Mouse (Mus musculus) midbrain, embryonic 15.5 days (tissue): Measurements from ENCODE around the gene Igsf21. TPM values are rescaled to one million over a fixed set of nuclear protein-coding genes. Genes with fewer than 3 reads are reported as not detected.

ENCODE experiments used
- ATAC-seq: fragments of 200-750 bp; cut with Nextera tagmentation; replicated peaks from 2 replicates; pipeline ENCODE4 v1.8.0; 2017; ENCODE audit warnings: moderate TSS enrichment
- H3K27ac ChIP-seq: fragments of 300-500 bp; sonication (generic); 2 replicates; pipeline ENCODE4 v1.5.1; 2015; ENCODE audit warnings: mild to moderate bottlenecking, inconsistent platforms
- H3K27me3 ChIP-seq: fragments of 300-500 bp; sonication (generic); replicated peaks from 2 replicates; pipeline ENCODE4 v1.6.1; 2015; ENCODE audit warnings: inconsistent platforms
- H3K36me3 ChIP-seq: fragments of 300-500 bp; sonication (generic); replicated peaks from 2 replicates; pipeline ENCODE4 v1.6.1; 2015; ENCODE audit warnings: inconsistent platforms
- H3K4me1 ChIP-seq: fragments of 300-500 bp; sonication (generic); 2 replicates; pipeline ENCODE4 v1.6.1; 2015; ENCODE audit warnings: inconsistent platforms
- H3K4me2 ChIP-seq: fragments of 300-500 bp; sonication (generic); 2 replicates; pipeline ENCODE4 v1.6.1; 2015; ENCODE audit warnings: inconsistent platforms, mild to moderate bottlenecking, moderate library complexity
- H3K4me3 ChIP-seq: fragments of 300-500 bp; sonication (generic); 2 replicates; pipeline ENCODE4 v1.5.1; 2015; ENCODE audit warnings: mild to moderate bottlenecking, inconsistent platforms
- H3K9ac ChIP-seq: fragments of 300-500 bp; sonication (generic); 2 replicates; pipeline ENCODE4 v1.6.1; 2015; ENCODE audit warnings: mild to moderate bottlenecking, inconsistent platforms
- H3K9me3 ChIP-seq: fragments of 300-500 bp; sonication (generic); 2 replicates; pipeline ENCODE4 v1.6.1; 2016; ENCODE audit warnings: inconsistent platforms
- WGBS: fragments of 180-500 bp; shearing (Covaris S2); methylation state at CpG from one replicate; pipeline ENCODE4 v1.1.7; 2015; ENCODE audit warnings: mixed read lengths; 5-methylcytosine and 5-hydroxymethylcytosine counted together
- polyA plus RNA-seq: library from polyadenylated mRNA; unstranded; fragments of >200 nt; fragmentation: Nextera tagmentation; extraction: Ambion mirVana; gene quantifications from 2 replicates; pipeline ENCODE4 v1.2.1, GENCODE M21; 2015

The Igsf21 gene
- polyA plus RNA-seq, 1 experiment from 2014 or later: 96.3 TPM

GRCm38 (mm10) chr4:140043953-140044352 is 202.6 kb downstream of the Igsf21 start:
- H3K27ac ChIP-seq: peak overlapping the region; percentile 24; the same call in 1 of the 2 replicates
- H3K36me3 ChIP-seq: no peaks in the 10 kb centered on the region
- no peaks in the 10 kb centered on the region for H3K9me3 ChIP-seq
- no peak overlapping the region for H3K9ac ChIP-seq
- H3K4me1 ChIP-seq: peaks cover 16% of the 10 kb centered on the region
- WGBS: 43% methylated on average over 12 of the region's 12 CpGs
- no peak overlapping the region for H3K4me3 ChIP-seq
- ATAC-seq: no peak
- H3K27me3 ChIP-seq: peaks cover 8% of the 10 kb centered on the region; the same call in 1 of the 2 replicates
- H3K4me2 ChIP-seq: no peak overlapping the region

DNA sequence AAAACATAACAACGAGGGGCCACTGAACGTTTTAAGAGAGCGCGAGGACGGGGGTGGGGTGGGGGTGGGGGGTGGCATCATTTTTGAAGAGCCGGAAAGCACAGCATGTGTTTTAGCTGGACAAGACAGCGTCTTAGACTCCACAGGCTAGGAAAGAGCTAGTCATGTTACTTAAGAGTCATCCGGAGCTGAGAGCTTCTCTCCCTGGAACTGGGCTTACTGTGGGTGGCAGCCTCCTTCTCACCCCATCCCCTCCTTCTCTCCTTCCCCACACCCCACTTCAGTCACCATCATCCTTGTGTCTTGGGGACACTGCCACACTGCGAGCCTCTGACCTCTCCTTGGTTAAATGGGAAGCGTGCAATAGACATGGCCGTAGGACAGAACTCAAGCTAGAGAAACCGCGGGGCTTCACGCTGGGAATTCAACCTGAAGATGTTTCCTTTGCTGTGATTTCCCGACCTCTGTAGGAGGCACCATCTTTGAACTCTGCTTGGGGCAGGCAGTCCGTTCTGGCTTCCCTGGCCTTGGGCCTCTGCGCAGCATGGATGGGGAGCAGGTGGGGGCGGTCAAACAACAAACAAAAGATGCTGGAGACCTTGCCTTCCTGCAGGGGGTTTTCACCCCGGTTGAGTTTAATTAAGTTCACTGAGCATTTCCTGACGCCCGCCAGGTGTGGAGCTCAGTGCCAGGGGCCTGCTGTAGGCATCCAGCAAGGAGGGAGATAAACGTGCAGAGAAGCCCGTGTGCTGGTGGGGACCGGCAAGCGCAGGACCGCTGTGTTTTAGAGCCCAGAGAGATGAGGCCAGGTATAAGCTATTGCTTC is 207.8 kb downstream of the Igsf21 start:
- H3K4me1 ChIP-seq: peaks cover 30% of the 10 kb centered on the region
- WGBS: 5% methylated on average over 26 of the region's 26 CpGs
- H3K9ac ChIP-seq: no peak overlapping the region
- no peak overlapping the region for H3K4me3 ChIP-seq
- 0 out of 2 replicates have a peak overlapping the region, but pooled peaks have one; percentile 32 for H3K27ac ChIP-seq
- peaks cover 12% of the 10 kb centered on the region for H3K27me3 ChIP-seq
- no peaks in the 10 kb centered on the region for H3K9me3 ChIP-seq
- H3K36me3 ChIP-seq: no peaks in the 10 kb centered on the region
- ATAC-seq: 0 out of 2 replicates have a peak, but pooled peaks have one; percentile 37
- no peak overlapping the region; the same call in 1 of the 2 replicates for H3K4me2 ChIP-seq

DNA sequence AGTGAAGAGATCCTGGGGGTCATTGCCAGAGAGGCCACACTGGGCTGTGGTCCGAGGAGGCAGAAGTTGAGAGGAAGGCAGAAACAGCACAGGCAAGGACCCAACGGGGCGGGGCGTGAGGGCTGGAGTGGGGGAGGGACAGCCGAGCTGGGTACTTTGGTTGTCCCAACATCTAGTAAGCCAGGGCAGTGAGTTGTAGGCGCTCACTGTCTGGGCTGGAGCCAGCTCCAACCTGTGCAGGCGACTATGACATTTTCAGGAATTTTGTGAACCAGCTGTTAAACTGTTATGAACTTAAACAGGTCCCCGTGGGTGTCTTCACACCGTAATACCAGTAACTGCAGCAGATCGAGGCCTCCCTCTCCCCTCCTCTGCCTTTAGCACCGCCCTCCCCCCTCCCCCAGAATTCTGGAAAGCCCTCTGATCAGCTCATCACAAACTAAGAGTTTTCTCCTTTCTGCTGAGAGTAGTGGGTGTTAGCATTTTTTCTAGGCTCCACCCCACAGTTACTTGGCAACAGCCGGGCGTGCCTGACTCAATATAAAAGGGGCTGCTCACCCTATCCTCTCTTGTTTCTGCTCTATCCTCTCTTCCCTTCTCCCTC is 208.7 kb downstream of the Igsf21 start:
- 10% methylated on average over 13 of the region's 13 CpGs for WGBS
- ATAC-seq: no peak; the same call in 1 of the 2 replicates
- Histone ChIP-seq H3K4me3 (no peak overlapping the region), H3K9me3 (no peaks in the 10 kb centered on the region), H3K27ac (no peak overlapping the region), H3K9ac (no peak overlapping the region), H3K36me3 (no peaks in the 10 kb centered on the region), H3K27me3 (peaks cover 12% of the 10 kb centered on the region), H3K4me1 (peaks cover 28% of the 10 kb centered on the region), H3K4me2 (no peak overlapping the region; the same call in 1 of the 2 replicates)

GRCm38 (mm10) chr4:140035232-140035631 is 211.4 kb downstream of the Igsf21 start:
- Histone ChIP-seq H3K4me3 (no peak overlapping the region), H3K9ac (no peak overlapping the region), H3K4me1 (peaks cover 34% of the 10 kb centered on the region), H3K9me3 (no peaks in the 10 kb centered on the region), H3K36me3 (no peaks in the 10 kb centered on the region), H3K27ac (no peak overlapping the region), H3K4me2 (no peak overlapping the region), H3K27me3 (peaks cover 12% of the 10 kb centered on the region)
- ATAC-seq: no peak
- WGBS: 68% methylated on average over 13 of the region's 15 CpGs

GRCm38 (mm10) chr4:140033394-140033793 is 213.2 kb downstream of the Igsf21 start:
- Histone ChIP-seq H3K4me1 (peaks cover 28% of the 10 kb centered on the region), H3K4me2 (no peak overlapping the region), H3K27me3 (peaks cover 5% of the 10 kb centered on the region; the same call in 1 of the 2 replicates), H3K9ac (no peak overlapping the region), H3K27ac (no peak overlapping the region), H3K36me3 (no peaks in the 10 kb centered on the region), H3K4me3 (no peak overlapping the region), H3K9me3 (no peaks in the 10 kb centered on the region)
- ATAC-seq: no peak
- 39% methylated on average over 7 of the region's 7 CpGs for WGBS

DNA sequence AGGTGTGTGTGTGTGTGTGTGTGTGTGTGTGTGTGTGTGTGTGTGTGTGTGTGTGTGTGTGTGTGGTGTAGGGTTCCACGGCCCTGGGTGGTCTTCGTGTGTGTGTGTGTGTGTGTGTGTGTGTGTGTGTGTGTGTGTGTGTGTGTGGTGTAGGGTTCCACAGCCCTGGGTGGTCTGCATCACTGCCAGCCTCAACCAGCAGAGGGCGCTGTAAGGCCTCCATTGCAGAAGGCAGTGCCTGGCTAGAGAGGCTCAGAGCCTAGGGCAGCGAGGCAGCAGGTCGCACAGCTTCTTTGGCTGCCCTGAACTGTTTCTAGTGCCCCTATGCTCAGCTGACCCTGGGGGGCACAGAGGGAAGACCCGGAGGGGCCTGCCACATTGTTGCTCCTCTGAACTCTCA is 216.2 kb downstream of the Igsf21 start:
- no peaks in the 10 kb centered on the region for H3K9me3 ChIP-seq
- H3K9ac ChIP-seq: no peak overlapping the region
- H3K4me2 ChIP-seq: no peak overlapping the region
- ATAC-seq: peak; percentile 61
- H3K4me3 ChIP-seq: no peak overlapping the region
- 19% methylated on average over 4 of the region's 6 CpGs for WGBS
- peak overlapping the region; percentile 70; the same call in 1 of the 2 replicates for H3K27ac ChIP-seq
- no peaks in the 10 kb centered on the region for H3K36me3 ChIP-seq
- no peaks in the 10 kb centered on the region for H3K27me3 ChIP-seq
- peaks cover 18% of the 10 kb centered on the region for H3K4me1 ChIP-seq

- no peak overlapping the region for H3K4me3 ChIP-seq
- WGBS: 12% methylated on average over 5 of the region's 5 CpGs
- H3K9ac ChIP-seq: no peak overlapping the region
- peak; percentile 65 for ATAC-seq
- peak overlapping the region; percentile 70 for H3K27ac ChIP-seq
- H3K4me2 ChIP-seq: no peak overlapping the region
- no peaks in the 10 kb centered on the region for H3K36me3 ChIP-seq
- H3K4me1 ChIP-seq: peaks cover 15% of the 10 kb centered on the region
- no peaks in the 10 kb centered on the region for H3K27me3 ChIP-seq
- H3K9me3 ChIP-seq: no peaks in the 10 kb centered on the region
These were observed 216.6 kb downstream of the Igsf21 start for GRCm38 (mm10) chr4:140030040-140030386.

DNA sequence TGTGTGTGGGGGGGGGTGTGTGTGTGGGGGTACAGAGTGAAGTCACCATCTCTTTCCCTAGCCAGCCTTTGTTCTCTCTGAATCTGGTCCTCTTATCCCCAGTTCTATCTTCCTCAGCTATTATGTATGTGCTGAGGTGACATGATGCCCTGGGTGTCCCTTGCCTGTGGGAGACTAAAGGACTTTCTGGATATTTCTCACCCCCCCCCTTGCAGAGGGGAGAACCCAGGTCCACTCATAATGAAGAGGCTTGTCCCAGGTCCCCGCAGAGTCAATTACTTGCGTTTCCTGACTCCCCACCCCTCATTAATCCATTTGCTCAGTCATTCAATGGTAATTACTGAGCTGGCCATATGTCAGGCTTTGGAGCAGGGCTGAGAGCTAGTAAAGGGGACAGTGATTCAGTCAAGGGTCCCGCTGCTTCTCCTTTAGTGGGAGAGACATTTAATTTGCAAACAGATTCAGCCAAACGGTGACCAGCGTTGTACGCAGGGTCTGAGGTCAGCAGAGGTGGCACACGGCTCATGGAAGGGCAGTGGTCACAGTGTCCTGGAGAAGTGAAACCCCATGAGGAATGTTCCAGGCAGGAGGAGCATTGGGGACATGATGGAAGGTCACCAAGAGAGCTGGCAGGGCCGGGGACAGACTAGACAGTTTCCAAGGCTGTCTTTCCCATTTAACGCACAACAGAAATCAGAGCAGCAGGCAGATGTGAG is 217.1 kb downstream of the Igsf21 start:
- Histone ChIP-seq H3K27ac (peak overlapping the region; percentile 70), H3K4me3 (no peak overlapping the region), H3K4me2 (no peak overlapping the region), H3K36me3 (no peaks in the 10 kb centered on the region), H3K4me1 (peaks cover 15% of the 10 kb centered on the region), H3K9ac (no peak overlapping the region), H3K27me3 (no peaks in the 10 kb centered on the region), H3K9me3 (no peaks in the 10 kb centered on the region)
- 0 out of 2 replicates have a peak, but pooled peaks have one; percentile 37 for ATAC-seq
- 29% methylated on average over 9 of the region's 9 CpGs for WGBS

DNA sequence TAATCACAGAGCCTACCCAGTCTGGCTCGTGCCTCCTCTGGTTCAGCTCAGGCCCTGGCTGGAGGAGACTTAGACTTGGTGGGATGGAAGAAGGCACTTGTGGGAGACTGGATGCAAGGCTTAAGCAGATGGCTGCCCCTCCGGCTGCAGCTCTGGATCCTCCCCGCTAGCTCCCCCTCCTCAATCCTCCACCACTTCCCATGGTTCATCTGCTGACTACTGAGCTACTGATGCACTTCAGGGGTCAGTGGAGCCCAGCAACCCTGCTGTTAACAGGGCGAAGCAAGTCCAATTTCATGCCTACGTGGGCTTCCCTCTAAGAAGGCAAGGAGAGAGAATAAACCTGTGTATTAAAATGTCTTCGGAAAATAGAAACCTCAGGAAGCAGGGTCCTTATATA is 222.8 kb downstream of the Igsf21 start:
- 57% methylated on average over 6 of the region's 6 CpGs for WGBS
- ATAC-seq: 0 out of 2 replicates have a peak, but pooled peaks have one; percentile 27
- no peaks in the 10 kb centered on the region for H3K4me1 ChIP-seq
- H3K4me3 ChIP-seq: no peak overlapping the region
- no peak overlapping the region for H3K4me2 ChIP-seq
- H3K9me3 ChIP-seq: no peaks in the 10 kb centered on the region
- no peaks in the 10 kb centered on the region for H3K36me3 ChIP-seq
- no peak overlapping the region for H3K27ac ChIP-seq
- H3K27me3 ChIP-seq: no peaks in the 10 kb centered on the region
- no peak overlapping the region for H3K9ac ChIP-seq

GRCm38 (mm10) chr4:140015916-140016315 is 230.7 kb downstream of the Igsf21 start:
- no peaks in the 10 kb centered on the region for H3K27me3 ChIP-seq
- H3K4me3 ChIP-seq: no peak overlapping the region
- H3K9ac ChIP-seq: no peak overlapping the region
- WGBS: 68% methylated on average over 7 of the region's 7 CpGs
- H3K9me3 ChIP-seq: no peaks in the 10 kb centered on the region
- H3K4me2 ChIP-seq: no peak overlapping the region
- peaks cover 11% of the 10 kb centered on the region for H3K4me1 ChIP-seq
- H3K36me3 ChIP-seq: no peaks in the 10 kb centered on the region
- H3K27ac ChIP-seq: no peak overlapping the region
- ATAC-seq: no peak

GRCm38 (mm10) chr4:140010728-140011470 is 235.7 kb downstream of the Igsf21 start:
- WGBS: 44% methylated on average over 11 of the region's 11 CpGs
- Histone ChIP-seq H3K4me1 (peaks cover 19% of the 10 kb centered on the region), H3K4me3 (no peak overlapping the region), H3K36me3 (no peaks in the 10 kb centered on the region), H3K27me3 (no peaks in the 10 kb centered on the region), H3K4me2 (no peak overlapping the region), H3K9ac (no peak overlapping the region), H3K9me3 (no peaks in the 10 kb centered on the region), H3K27ac (no peak overlapping the region)
- ATAC-seq: peak; percentile 87
